Mouse (Mus musculus): Measurements from ENCODE around the gene Dct. TPM values are rescaled to one million over a fixed set of nuclear protein-coding genes. Genes with fewer than 3 reads are reported as not detected.

The Dct gene
- total and polyA plus RNA-seq, 2 experiments from 2014 or later: 0.44 to 0.49 TPM

DNA sequence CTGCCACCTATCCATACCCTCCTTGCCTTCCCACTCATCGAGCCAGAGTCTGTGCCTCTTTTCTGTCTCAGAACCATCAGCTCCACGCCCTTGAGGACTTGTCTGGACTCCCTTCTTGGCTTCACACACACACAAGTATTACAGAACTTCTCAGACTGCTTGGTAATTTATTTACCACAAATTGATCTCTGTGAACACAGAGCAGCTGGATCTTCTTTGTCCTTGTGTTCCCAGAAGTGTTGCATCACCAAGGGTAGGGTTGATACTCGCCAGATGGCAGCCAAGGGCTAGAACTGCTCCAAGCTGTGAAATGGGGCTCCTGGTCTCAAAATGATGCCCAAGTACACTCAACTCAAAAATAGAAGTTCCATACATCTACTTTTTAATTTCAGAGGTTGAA is 13.0 kb downstream of the Dct start:
- H3K4me1 ChIP-seq (ENCODE audit: insufficient read depth, low read length): no peaks in the 10 kb centered on the region
- no peaks in the 10 kb centered on the region for H3K9me3 ChIP-seq (ENCODE audit: low read length)
- no peak for TF ChIP-seq CTCF (IDR thresholded peaks at IDR 0.05)
- no peak overlapping the region for H3K4me3 ChIP-seq (ENCODE audit: low read depth, low read length)
- H3K9ac ChIP-seq (replicated peaks; ENCODE audit: low read length, poor library complexity, severe bottlenecking): no peak overlapping the region
- H3K27ac ChIP-seq (ENCODE audit: low read depth, low read length): no peak overlapping the region
- no peak overlapping the region for H3K4me2 ChIP-seq (ENCODE audit: low read depth, low read length, poor library complexity, severe bottlenecking)
- WGBS: 91% methylated on average over 3 of the region's 3 CpGs
- no peaks in the 10 kb centered on the region for H3K36me3 ChIP-seq (ENCODE audit: insufficient read depth, low read length)
- DNase-seq (ENCODE audit: low spot score) (no peak), ATAC-seq (ENCODE audit: low FRiP score) (no peak)
- H3K27me3 ChIP-seq (ENCODE audit: insufficient read depth, low read length): no peaks in the 10 kb centered on the region

- Histone ChIP-seq H3K9ac (replicated peaks; ENCODE audit: low read length, poor library complexity, severe bottlenecking) (no peak overlapping the region), H3K27ac (ENCODE audit: low read depth, low read length) (no peak overlapping the region), H3K27me3 (ENCODE audit: insufficient read depth, low read length) (no peaks in the 10 kb centered on the region), H3K4me3 (ENCODE audit: low read depth, low read length) (no peak overlapping the region), H3K9me3 (ENCODE audit: low read length) (peaks cover 8% of the 10 kb centered on the region), H3K36me3 (ENCODE audit: insufficient read depth, low read length) (no peaks in the 10 kb centered on the region), H3K4me2 (ENCODE audit: low read depth, low read length, poor library complexity, severe bottlenecking) (no peak overlapping the region), H3K4me1 (ENCODE audit: insufficient read depth, low read length) (no peaks in the 10 kb centered on the region)
- no peak for ATAC-seq (ENCODE audit: low FRiP score)
- DNase-seq (ENCODE audit: low spot score): no peak
- WGBS: 96% methylated on average over 3 of the region's 3 CpGs
- TF ChIP-seq CTCF (IDR thresholded peaks at IDR 0.05): peak; percentile 37
These were observed 24.5 kb downstream of the Dct start for GRCm38 (mm10) chr14:118027564-118027963.

DNA sequence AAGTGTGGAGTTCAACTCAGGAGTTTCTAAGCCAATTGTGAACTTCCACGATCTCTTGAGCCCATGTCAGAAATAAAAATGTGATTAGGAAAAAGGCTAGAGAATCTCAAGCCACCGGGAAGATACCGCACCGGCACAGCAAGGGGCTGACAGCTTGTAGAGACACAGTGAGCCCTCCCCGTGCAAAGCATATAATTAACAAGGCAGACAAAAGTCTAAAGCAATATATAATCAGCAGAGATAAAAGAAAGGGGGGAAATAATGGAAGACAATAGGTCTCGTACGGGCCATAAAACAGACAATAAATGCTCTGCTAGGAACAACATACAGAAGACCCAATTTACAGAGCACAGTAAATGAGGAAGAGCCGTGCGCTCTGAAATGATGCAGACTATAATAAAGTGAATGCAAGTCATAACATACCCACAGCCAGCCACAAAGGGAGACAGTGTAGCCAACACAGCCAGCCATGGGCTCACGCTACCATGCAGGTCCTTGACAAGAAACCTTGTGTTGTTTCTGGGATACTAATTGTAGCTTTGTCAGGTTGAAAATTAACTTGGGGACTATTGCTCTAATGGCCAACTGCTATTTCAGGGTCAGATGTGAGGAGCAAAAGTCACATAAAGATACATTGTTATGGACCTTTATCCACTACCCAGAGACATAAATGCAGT is 30.0 kb downstream of the Dct start:
- Histone ChIP-seq H3K4me3 (ENCODE audit: low read depth, low read length) (no peak overlapping the region), H3K9me3 (ENCODE audit: low read length) (no peaks in the 10 kb centered on the region), H3K27me3 (ENCODE audit: insufficient read depth, low read length) (no peaks in the 10 kb centered on the region), H3K36me3 (ENCODE audit: insufficient read depth, low read length) (no peaks in the 10 kb centered on the region), H3K4me1 (ENCODE audit: insufficient read depth, low read length) (no peaks in the 10 kb centered on the region), H3K9ac (replicated peaks; ENCODE audit: low read length, poor library complexity, severe bottlenecking) (no peak overlapping the region), H3K4me2 (ENCODE audit: low read depth, low read length, poor library complexity, severe bottlenecking) (no peak overlapping the region), H3K27ac (ENCODE audit: low read depth, low read length) (no peak overlapping the region)
- DNase-seq (ENCODE audit: low spot score) (no peak), ATAC-seq (ENCODE audit: low FRiP score) (no peak)
- no peak for TF ChIP-seq CTCF (IDR thresholded peaks at IDR 0.05)
- WGBS: 59% methylated on average over 10 of the region's 10 CpGs

DNA sequence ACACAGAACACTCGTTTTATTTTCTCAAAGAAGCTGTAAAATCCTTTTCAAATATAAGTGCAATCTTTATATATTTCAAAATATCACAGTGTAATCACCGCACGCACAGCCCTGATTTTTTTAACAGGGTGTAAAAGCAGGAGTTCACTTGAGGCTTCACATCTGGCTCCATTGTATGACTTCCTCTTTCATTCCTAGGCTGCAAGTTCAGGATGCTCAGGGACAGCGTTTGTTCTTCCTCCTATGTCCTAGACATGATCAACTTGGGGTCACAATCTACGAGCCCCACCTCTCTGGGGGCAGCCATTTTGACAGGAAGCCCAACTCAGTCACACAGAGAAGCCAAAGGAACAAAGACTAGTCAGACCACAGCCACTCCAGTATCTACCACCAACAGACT is 32.7 kb downstream of the Dct start:
- H3K27me3 ChIP-seq (ENCODE audit: insufficient read depth, low read length): no peaks in the 10 kb centered on the region
- H3K4me2 ChIP-seq (ENCODE audit: low read depth, low read length, poor library complexity, severe bottlenecking): no peak overlapping the region
- H3K9me3 ChIP-seq (ENCODE audit: low read length): no peaks in the 10 kb centered on the region
- WGBS: 85% methylated on average over 5 of the region's 5 CpGs
- H3K4me3 ChIP-seq (ENCODE audit: low read depth, low read length): no peak overlapping the region
- no peak for TF ChIP-seq CTCF (IDR thresholded peaks at IDR 0.05)
- ATAC-seq (ENCODE audit: low FRiP score) (no peak), DNase-seq (ENCODE audit: low spot score) (no peak)
- no peak overlapping the region for H3K27ac ChIP-seq (ENCODE audit: low read depth, low read length)
- H3K9ac ChIP-seq (replicated peaks; ENCODE audit: low read length, poor library complexity, severe bottlenecking): no peak overlapping the region
- no peaks in the 10 kb centered on the region for H3K4me1 ChIP-seq (ENCODE audit: insufficient read depth, low read length)
- no peaks in the 10 kb centered on the region for H3K36me3 ChIP-seq (ENCODE audit: insufficient read depth, low read length)

- ATAC-seq (ENCODE audit: low FRiP score) (no peak), DNase-seq (ENCODE audit: low spot score) (no peak)
- no peaks in the 10 kb centered on the region for H3K4me1 ChIP-seq (ENCODE audit: insufficient read depth, low read length)
- no peaks in the 10 kb centered on the region for H3K36me3 ChIP-seq (ENCODE audit: insufficient read depth, low read length)
- no peak for TF ChIP-seq CTCF (IDR thresholded peaks at IDR 0.05)
- 60% methylated on average over 8 of the region's 8 CpGs for WGBS
- no peaks in the 10 kb centered on the region for H3K9me3 ChIP-seq (ENCODE audit: low read length)
- no peak overlapping the region for H3K27ac ChIP-seq (ENCODE audit: low read depth, low read length)
- H3K27me3 ChIP-seq (ENCODE audit: insufficient read depth, low read length): no peaks in the 10 kb centered on the region
- no peak overlapping the region for H3K9ac ChIP-seq (replicated peaks; ENCODE audit: low read length, poor library complexity, severe bottlenecking)
- H3K4me3 ChIP-seq (ENCODE audit: low read depth, low read length): no peak overlapping the region
- H3K4me2 ChIP-seq (ENCODE audit: low read depth, low read length, poor library complexity, severe bottlenecking): no peak overlapping the region
These were observed 38.8 kb downstream of the Dct start for GRCm38 (mm10) chr14:118013237-118013636.

- Histone ChIP-seq H3K4me3 (ENCODE audit: low read depth, low read length) (no peak overlapping the region), H3K9me3 (ENCODE audit: low read length) (no peaks in the 10 kb centered on the region), H3K36me3 (ENCODE audit: insufficient read depth, low read length) (no peaks in the 10 kb centered on the region), H3K27ac (ENCODE audit: low read depth, low read length) (no peak overlapping the region), H3K4me1 (ENCODE audit: insufficient read depth, low read length) (no peaks in the 10 kb centered on the region), H3K4me2 (ENCODE audit: low read depth, low read length, poor library complexity, severe bottlenecking) (no peak overlapping the region), H3K9ac (replicated peaks; ENCODE audit: low read length, poor library complexity, severe bottlenecking) (no peak overlapping the region), H3K27me3 (ENCODE audit: insufficient read depth, low read length) (no peaks in the 10 kb centered on the region)
- 63% methylated on average over 9 of the region's 9 CpGs for WGBS
- ATAC-seq (ENCODE audit: low FRiP score) (no peak), DNase-seq (ENCODE audit: low spot score) (no peak)
- no peak for TF ChIP-seq CTCF (IDR thresholded peaks at IDR 0.05)
These were observed 42.5 kb downstream of the Dct start for GRCm38 (mm10) chr14:118009541-118009940.
